Mouse (Mus musculus) erythroid progenitor cell, adult 5-6 weeks (primary cell): Measurements from ENCODE around the gene Card9. TPM values are rescaled to one million over a fixed set of nuclear protein-coding genes. Genes with fewer than 3 reads are reported as not detected.

ENCODE experiments used
- ATAC-seq: replicated peaks from 2 replicates; pipeline ENCODE4 v1.8.0; 2016; ENCODE audit warnings: moderate number of reproducible peaks, mild to moderate bottlenecking, moderate TSS enrichment, inconsistent platforms; ENCODE audit not compliant: poor library complexity, low FRiP score, severe bottlenecking
- total RNA-seq, 2 experiments: library from RNA; stranded (forward) in 1 of 2; stranded (reverse) in 1 of 2; fragments of 150-400 nt in 1 of 2; fragments of 186-747, 209-891 nt in 1 of 2; gene quantifications; 2 replicates each; pipeline versions ENCODE4 v1.2.3 to v1.2.4; 2015 to 2017; ENCODE audit warnings: low replicate concordance in 2 of 2

Card9 gene
- total RNA-seq, 2 experiments from 2014 or later = 10.9 to 11.3 TPM

DNA sequence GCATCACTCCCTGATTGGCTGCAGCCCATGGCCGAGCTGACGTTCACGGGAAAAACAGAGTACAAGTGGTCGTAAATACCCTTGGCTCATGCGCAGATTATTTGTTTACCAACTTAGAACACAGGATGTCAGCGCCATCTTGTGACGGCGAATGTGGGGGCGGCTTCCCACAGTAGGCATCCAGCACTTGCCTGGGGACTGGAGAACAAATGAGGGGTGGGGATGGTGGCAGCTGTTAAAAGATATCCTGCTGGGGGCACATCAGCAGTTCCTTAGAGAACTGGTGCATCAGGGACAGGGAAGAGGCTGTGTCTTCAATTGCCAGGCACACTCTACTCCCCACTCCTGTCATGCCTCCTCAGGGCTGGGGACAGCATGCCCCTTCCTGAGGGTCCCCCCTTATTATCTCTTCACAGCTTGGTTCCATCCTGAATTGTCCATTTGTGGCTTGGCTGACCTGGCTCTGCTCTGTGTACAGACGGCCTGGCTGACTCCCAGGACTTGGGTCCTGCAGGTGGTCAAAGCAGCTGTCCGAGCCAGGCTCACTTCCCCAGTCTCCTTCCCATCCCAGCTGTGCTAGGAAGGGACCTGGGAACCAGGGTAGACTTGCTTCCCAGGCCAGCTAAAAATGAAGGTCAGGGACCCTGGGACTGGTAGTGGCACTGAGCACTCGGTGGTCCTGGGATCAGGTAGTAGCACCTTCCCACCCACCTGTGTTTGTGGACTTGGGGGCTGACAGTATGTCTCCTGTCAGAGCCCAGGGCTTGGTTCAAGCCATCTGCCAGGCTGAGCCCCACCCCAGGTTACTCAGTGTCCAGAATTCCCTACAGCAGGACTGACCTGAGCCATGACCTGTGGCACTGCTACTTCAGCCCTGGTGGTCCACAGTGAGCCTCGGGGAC is 22.2 kb downstream of the Card9 start:
- ATAC-seq = 0 out of 2 replicates have a peak, but pooled peaks have one; percentile 14

DNA sequence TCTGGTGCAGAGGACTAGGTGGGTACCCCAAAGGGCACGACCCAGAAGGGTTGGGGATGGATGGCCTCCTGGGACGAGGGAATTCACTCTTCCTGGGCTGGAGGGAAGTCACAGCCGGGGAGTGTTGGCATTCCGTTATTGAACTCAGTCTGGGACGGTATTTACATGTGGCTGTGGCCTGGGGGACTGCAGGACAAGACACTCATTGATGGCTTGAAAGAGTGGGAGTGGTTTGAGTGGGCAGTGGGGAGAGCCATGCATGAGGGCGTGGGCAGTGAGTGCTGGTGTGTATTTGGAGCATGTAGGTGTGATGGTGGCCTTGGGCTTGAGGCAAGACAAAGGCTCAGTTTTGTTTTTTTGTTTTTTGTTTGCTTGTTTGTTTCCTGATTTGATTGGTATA is 30.0 kb downstream of the Card9 start:
- ATAC-seq = no peak

DNA sequence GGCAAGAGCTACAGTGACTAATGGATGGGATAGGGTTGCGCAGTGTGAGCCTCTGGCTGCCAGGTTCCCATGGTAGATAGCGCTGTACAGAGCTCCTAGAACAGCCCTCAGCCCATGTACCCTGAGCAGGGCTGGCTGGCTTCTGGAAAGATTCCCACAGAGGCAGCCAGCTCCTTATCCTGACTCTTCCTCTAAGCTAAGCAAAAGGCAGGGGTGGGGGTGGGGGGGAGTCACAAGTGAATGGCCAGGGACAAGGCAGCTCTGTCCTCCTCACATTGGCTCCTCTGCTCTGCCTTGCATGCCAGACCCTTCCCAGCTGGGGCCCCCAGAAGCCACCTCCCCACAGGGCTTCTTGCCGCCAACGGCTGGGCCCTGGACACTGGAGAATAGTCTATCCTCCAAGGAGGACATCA is 30.7 kb downstream of the Card9 start:
- ATAC-seq = no peak

DNA sequence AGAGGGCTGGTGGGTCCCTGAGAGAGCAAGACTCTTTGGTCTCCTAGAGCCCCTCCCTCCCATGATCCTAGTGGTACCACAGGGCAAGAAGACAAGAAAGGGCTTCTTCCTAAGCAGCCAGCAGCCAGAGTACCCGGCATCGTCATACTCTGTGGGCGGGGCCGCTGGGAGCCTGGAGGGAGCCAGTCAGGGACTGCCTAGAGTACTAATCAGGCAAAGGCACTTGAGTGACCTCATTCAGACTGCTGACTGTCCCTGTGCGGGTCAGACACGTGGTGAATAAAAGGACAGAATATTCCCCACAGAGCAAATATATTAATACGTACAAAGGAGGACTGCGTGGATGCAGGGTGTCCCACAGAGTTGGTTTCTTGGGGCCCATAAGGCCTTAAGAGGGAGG is 31.3 kb downstream of the Card9 start:
- no peak for ATAC-seq

DNA sequence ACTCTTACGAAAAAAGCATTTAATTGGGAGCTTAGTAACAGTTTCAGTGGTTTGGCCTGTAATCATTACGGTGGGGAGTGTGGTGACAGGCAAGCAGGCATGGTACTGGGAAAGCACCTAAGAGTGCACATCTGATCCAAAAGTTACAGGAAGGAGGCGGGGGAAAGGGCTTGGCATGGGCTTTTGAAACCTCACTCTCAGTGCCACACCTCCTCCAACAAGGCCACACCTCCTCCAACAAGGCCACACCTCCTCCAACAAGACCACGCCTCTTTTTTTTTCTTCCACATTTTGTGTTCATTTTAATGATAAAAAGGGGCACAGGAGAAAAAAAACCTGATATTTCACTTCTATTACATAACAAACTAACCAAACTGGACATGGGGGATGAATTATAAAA is 32.9 kb downstream of the Card9 start:
- ATAC-seq = no peak

DNA sequence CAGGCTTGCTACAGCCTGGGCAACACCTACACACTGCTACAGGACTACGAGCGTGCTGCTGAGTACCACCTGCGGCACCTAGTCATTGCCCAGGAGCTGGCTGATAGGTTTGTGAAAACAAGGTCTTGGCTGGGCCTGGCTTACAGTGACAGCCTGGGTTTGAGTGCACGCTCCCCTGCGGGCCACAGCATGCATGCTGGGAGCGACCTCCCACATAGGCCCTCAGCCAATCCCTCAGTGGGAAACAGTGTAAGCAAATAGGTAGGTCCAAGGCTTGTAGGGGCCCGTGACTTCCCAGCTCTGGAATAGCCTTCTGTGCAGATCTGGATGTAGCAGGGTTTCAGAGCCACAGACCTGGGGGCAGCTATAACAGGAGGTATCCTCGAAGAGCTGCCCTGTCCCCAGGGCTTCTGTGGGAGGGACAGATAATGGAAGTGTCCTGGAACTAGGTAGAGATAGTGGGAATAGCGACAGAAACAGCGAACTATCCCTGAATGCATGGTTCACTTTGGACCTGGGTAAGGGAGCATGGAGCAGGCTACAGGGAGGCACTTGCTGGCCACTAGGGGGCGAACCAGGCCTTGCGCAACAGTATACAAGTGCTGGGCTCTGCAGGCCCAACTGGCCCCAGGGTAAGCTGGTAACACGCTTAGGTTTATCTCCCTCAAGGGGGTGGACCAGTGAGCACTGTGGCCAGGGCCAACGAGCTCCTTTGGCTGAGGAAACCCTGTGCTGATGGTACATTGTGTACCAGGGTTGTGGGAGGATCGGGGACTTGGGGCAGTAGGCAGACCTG is 35.1 kb downstream of the Card9 start:
- ATAC-seq = peak; percentile 72

DNA sequence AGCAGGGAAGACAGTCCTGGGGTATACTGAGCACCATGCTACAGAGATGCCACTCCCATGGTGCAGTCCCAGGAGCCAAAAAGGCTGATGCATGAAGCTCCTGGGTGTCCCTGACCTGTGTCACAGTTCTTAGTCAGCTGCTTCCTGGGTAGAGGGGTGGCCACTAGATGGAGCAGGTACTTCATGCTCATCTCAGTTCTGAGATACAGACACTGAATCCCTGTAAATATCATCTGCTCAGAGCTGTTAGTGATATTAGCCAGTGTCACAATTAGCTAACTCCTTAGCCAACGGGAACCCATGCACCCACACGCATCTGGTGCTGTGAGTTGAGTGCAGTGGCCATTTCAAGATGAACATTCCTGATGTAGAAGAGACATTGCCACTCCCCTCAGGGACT is 35.8 kb downstream of the Card9 start:
- no peak for ATAC-seq

DNA sequence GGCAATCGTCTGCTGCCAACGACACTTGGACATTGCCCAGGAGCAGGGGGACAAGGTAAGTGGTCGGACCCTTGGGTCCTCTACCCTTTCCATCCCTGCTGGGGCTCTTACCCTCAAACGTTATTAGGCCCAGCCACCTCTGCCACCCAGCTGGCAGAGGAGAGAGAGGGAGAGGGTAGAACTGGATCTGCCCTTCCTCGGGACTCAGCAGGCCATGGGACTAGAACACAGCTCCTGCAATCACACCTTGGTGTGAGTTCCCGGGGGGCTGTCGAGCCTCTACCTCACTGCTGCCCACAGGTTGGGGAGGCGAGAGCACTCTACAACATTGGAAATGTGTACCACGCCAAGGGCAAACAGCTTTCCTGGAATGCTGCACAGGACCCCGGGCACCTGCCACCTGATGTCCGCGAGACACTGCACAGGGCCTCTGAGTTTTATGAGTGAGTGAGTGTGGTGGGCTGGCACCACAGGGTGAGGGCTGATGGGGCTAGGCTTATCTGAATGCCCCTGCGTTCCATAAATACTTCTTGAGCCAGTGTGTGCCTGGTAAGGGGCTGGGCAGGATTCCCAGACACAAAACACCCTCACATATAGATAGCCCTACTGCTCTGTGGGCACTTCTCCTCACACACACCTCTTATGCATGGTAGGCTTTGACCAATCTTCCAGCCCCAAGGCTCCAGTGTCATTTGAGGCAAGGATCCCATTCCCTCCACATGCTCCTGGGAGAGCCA is 37.0 kb downstream of the Card9 start:
- ATAC-seq = no peak

DNA sequence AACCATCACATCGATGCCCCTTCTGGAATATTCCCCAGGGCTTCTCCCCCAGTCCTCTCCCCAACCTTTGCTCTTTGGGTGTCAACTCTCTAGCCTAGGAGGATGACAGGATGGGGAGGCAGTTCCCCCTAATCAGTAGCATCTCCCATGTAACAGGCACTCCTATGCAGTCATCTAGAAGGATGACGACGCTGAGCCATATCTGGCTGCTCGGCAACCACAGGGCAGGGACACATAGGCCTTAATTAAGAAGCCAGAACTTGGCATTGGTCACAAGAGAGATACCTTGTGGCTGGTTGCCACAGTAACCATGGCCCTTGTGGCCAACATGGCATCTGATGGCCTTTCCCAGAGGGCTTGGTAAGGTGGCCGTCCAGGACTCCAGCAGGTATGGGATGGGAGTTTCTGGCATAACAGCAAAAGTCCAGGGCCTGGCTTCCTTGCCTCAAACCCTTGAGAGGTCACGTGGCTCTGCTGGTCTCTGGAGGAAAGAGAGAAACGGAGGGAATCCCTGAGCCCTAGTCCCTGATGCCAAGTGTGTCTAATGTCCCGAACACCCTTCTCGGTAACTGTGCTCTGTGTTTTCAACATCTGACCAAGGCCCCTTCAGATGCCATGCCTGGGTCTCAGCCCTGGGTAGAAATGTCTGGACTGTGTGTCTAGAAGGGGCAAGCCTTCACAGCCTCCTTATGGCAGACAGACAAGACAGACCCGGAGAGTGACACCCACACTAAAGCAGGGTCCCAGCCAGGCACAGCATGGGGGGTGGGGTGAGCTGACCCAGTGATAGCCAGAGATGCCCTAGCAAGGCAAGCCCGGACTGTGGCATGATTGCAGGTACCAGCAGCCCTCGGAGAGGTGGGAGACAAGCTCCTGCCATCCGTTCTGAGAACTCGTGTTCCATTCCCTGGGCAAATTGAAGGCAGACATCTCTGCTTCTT is 40.2 kb downstream of the Card9 start:
- no peak for ATAC-seq

DNA sequence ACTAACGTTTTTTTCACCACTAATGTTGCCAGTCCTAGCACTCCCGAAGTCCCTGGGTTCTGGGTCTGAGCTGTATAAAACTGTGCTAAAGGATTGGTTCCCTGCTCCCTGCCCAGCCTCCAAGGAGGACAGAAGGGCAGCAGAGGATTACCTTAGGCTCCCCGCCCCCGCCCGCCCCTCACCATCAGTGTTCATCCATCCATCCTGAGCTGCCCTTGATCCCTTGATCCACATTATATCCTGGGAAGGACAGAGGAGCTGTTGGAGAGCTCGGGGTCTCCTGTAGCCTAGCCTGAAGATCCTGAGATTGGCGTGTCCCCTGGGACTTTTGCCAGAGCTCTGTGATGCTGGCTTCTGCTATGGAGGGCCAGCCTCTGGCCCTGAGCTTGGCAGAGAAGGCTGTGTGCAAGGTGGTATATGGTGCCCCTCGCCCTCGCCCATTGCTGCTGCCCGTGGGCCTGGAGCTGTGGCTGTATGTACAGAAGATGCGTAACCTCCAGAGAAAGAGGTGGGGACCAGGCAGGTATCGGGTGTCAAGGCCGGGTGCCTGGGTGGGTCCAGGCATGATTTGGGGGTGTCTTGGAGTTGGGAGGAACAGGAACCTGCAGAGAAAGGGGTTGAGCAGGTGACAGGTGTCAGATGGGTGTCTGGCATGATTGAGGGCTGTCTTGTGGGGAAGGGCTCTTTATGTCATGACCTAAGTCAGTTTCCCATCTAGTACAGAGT is 41.0 kb downstream of the Card9 start:
- ATAC-seq = no peak

DNA sequence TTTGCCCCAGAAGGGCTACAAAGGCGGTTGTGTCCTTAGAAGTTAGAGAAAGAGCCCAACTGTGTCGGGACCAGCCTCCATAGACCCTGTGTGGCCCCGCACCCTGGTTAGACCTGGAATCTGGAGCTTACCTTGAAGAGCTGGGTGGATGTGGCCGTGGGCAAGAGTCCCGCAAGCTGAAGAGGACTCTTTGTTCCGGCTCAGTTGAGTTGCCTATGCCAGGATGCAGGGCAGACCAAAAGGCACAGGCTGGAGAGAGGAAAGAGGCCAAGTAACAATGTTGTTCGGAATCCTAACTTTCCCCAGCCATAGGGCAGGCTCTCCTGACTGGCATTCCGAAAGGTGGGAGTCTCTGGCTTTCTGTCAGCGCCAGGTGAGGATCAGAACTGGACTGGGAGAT is 41.6 kb downstream of the Card9 start:
- no peak for ATAC-seq

DNA sequence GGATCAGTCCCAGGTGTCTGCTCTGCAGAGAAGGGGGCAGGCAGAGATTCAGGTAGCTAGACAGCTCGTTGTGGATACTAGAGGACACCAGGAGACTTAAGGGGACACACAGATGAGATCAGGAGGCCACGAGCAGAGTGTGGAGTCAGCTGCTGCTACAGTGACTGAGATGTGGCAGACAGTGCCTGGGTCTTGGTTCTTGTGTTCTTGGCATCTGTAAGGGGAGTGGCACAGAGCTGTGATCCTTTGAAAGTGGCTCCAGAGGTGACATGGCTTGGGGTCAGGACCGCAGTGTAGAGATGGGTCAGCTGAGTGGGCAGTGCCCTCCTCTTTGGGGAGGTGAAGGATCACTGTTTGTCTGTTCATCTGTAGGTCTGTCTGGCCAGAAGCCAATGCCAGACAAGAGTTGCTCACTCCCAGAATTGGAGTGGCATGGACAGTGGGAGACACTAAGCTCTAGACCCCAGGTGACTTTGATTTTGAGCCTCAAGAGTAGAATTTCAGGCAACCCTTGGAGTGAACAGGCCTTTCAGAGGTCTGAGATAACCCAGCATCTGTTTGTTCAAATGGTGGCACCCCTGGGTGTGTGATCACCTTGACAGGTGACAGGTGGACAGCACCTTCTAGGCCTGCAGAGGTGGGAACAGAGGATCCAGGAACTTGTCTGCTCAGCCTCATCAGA is 42.6 kb downstream of the Card9 start:
- no peak for ATAC-seq

DNA sequence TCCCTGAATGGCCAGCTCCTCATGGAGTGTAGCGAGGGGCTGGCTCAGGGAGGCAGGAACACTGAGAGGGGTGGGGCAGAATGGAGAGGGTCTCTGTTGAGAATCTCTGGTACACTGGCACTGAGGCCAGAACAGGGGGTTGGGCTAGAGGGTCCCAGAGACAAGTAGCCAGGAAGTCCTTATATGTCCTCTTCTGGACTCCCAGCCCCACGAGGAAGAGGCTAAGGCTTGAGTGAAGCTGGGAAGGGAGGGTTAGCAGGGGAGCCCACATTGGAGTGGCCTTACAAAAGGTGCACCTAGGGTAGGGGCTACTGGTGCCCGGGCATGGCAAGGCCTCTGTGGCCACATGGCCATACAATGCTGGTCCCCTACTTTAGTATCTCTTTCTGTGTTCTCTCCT is 43.3 kb downstream of the Card9 start:
- ATAC-seq = no peak

DNA sequence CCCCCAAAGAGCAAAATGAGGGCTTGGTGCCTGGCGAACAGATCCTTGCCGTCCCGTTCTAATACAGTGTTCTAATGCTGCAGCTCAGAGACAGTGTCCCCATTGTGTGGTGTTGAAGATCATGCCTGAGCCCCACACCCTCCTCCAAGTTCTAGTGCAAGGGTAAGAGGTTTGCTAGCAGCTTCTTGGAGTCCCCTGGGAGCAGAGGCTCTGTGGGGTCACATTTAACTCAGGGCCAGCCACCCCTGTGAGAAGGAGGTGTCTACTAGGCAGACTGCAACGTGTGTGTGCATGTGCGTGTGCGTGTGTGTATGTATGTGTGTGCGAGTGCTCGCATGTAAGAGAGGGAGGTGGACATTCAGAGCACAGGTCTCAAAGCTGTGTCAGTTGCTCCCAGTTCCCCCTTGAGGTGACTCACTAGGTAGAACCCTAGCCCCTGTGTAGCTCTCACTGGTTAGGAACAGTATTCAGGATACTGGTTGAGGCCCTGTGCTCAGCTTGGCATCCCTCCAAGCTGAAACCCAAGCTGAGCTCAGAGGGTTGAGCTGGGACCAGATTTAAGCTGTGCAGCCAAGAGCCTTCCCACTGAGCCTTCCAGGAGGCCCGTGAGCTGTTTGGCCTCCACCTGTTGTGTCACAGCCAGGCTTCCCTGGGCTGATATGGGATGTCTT is 44.0 kb downstream of the Card9 start:
- no peak for ATAC-seq

DNA sequence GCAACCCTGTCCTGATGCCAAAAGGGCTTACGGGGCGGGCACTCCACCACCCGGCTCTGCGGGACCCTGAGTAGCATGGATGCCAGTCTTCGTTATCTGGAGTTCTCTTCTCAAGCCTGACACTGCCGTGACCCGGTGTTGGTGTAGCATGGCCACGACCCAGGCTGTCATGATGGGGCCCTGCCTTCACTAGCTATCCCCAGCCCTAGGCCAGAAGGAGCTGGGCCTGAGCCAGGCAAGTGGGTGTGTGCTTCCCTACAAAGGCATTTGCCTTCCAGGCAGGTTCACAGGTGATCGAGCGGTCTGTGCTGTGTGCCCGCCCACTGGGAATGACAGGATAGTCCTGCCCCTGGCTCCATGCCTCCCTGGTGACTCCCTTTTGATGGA is 44.8 kb downstream of the Card9 start:
- ATAC-seq = no peak

DNA sequence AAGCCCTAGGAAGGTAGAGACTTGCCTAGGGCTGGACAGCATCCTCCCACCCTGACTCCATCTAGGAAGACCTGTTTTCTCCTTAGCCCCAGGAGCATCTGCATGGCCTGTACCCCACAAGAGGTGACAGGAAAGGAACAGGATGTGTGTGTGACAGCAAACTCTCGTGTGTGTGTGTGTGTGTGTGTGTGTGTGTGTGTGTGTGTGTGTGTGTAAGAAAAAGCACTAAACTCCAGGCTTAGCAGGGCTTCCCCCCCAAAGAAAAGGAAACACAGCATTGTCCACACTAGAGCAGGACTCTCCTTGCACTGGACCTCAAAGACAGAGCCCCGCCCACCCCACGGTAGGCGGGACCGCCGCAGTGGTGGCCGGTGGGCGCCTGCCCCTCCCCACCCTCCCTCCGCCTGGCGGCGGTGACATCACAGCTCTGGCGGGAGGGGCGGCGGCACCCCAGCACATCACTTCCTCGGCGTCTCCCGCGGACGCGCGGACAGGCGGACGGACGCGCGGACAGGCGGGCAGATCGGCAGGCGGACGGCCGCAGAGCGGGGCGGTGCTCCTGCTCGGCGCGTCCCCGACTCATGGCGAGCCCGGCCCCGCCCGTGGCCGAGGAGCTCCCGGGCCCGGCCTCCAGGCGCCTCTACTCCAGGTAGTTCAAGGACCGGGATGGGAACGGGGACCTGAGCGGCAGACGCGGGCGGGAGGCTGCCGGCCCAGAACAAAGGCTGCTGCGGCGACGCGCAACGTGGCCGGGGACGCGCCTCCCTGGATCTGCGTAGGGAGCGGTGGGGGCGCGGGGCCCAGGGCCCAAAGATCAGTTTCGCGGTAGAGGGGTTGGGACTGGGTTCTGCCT is 45.4 kb downstream of the Card9 start, which contains the start of gene Gpsm1:
Gene Gpsm1 (plus strand): TSS at position 444 of the 853 bp plus-strand sequence.
- ATAC-seq = no peak
